Mouse (Mus musculus): Measurements from ENCODE around the gene Olfr1508.
"Not testable (repeated sequence)": the region's sequence is repeated elsewhere in the genome, so short reads cannot be mapped to it uniquely, and the experiment has no call there.

The Olfr1508 gene

DNA sequence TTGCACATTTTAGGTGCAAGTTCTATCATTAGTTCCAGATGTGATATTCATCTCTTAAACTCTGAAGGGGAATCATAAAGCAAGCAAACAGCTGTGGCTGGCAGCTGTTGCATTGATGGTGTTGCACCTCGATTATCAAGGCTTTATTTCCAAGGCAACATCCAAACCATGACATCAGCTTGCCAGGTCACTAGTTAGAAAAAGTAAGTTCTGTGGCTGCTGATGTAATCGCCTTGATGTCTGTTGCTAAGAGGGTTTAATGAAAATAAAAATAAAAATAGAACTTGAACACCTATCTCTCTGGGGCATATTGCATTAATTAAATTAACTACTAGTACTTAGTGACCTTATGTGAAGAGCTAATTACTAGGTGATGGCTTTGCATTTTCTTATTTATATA is at the start of gene Olfr1508:
Gene Olfr1508, minus strand, starts transcription at position 101 of the 400 bp plus-strand sequence.
- no peak for DNase-seq (ENCODE audit: low spot score)

DNA sequence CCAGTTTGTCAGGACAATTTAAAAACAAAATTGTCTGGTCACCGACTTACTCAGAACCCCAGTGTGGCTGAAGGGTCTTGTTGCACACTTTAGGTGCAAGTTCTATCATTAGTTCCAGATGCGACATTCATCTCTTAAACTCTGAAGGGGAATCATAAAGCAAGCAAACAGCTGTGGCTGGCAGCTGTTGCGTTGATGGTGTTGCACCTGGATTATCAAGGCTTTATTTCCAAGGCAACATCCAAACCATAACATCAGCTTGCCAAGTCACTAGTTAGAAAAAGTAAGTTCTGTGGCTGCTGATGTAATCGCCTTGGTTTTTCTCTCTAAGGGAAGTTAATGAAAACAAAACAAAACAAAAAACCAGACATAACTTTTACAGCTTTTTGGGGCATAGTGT is 28.2 kb upstream of the Olfr1508 start, which contains the start of gene Olfr1507:
Gene Olfr1507, minus strand, starts transcription at position 234 of the 400 bp plus-strand sequence.
- DNase-seq (ENCODE audit: low spot score) = no peak

DNA sequence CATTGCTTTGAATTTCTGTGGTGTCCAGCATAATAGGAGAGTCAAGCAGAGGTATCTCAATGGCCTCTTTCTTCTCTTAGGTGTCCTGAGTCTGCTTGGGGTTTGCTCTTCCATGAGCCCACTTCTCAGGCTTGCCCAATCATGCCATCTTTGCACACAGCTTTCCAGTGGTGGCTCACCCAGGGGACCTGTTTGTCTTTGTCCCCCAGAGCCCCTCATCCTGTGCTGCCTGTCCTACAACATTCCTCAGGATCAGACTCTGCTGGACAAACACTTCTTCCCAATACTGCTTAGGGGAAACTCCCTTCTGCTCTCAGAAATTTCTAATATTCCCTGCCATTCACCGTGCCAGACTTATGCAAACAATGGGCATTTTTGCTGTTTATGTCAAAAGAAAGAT is 1.6 kb downstream of the Olfr1508 start:
- DNase-seq (ENCODE audit: low spot score) = no peak

DNA sequence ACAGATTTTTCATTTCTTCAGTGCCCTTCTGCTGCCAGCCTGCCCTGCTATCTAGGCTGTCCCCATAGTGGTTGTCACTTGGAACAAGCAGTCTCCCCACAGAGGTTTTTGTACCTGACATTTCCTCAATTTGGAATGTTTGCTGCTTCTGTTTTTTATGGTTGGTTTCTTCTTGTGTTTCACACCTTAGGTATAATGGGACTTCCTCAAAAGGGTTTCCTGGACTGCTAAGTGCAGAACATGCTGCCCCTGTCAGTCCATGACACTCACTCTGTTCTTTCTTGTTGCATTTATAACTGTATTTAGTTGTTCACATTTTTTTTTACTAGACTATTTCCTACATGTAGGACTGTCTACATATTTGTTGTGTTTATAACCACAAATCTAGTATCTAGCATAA is 5.4 kb downstream of the Olfr1508 start:
- no peak for DNase-seq (ENCODE audit: low spot score)

GRCm38 (mm10) chr14:52451138-52451537 is 16.2 kb downstream of the Olfr1508 start:
- no peak for DNase-seq (ENCODE audit: low spot score)

DNA sequence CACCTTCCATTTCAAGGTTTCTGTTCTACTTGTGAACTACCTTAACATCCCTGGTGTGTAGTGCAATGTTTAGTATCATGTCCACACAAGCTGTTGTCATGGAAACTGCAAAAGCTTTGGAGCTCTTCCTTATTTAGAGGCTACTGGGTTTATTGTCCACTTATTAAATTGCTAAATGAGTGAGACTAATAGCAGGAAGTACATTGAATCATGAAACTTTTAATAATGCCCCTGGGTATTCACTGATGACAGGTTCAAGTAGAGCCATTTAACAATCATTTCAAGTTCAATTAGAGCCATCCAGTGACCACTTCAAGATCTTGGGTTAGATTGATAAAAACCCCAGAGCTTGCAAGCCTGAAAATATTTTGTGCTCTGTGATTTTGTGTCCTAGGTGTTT is 24.6 kb downstream of the Olfr1508 start, which contains the start of gene Olfr1509:
Gene Olfr1509, plus strand, starts transcription at position 301 of the 400 bp plus-strand sequence.
- DNase-seq (ENCODE audit: low spot score) = no peak

DNA sequence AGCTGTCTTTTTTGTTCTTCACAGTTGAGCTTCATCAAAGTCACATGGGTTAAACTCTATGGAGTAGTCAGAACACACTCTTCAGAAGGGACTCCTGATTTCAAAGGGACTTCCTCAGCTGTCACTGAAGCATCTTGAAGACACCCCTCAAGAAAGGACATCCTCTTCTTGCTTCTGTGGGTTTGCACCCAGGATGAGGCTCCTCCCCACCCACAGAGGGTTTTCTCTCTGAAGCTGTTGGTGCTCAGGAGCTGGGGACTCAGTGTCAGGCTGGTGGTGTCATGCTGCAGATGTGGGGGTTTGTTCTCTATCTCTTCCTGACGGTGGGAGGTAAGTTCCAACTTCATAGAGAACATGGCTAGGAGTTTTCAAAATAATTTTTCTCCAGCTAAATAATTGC is 39.6 kb downstream of the Olfr1508 start:
- DNase-seq (ENCODE audit: low spot score) = no peak

- no peak for DNase-seq (ENCODE audit: low spot score)
These were observed 53.0 kb downstream of the Olfr1508 start, which contains the start of gene Olfr1510 for GRCm38 (mm10) chr14:52414273-52414672. TSS of gene Olfr1510 (minus strand) at chr14:52414373.

- DNase-seq (ENCODE audit: low spot score) = not testable (repeated sequence)
These were observed 57.0 kb downstream of the Olfr1508 start for GRCm38 (mm10) chr14:52410142-52410919.

Data from lung, postnatal 25 days (tissue).